Mouse (Mus musculus) liver, adult 10 weeks (tissue): Measurements from ENCODE around the gene Sec11a. TPM values are rescaled to one million over a fixed set of nuclear protein-coding genes. Genes with fewer than 3 reads are reported as not detected.

ENCODE experiments used
- polyA plus RNA-seq: library from polyadenylated mRNA; stranded (reverse); fragments of 350-450 nt; fragmentation: Illumina TruSeq; extraction: RNeasy Lipid Tissue Mini Kit (QIAGEN cat#74804); gene quantifications from one replicate; pipeline ENCODE4 v1.2.3, GENCODE M21; 2014; ENCODE audit warnings: low read depth, low replicate concordance

The Sec11a gene
- polyA plus RNA-seq = 84.2 TPM

DNA sequence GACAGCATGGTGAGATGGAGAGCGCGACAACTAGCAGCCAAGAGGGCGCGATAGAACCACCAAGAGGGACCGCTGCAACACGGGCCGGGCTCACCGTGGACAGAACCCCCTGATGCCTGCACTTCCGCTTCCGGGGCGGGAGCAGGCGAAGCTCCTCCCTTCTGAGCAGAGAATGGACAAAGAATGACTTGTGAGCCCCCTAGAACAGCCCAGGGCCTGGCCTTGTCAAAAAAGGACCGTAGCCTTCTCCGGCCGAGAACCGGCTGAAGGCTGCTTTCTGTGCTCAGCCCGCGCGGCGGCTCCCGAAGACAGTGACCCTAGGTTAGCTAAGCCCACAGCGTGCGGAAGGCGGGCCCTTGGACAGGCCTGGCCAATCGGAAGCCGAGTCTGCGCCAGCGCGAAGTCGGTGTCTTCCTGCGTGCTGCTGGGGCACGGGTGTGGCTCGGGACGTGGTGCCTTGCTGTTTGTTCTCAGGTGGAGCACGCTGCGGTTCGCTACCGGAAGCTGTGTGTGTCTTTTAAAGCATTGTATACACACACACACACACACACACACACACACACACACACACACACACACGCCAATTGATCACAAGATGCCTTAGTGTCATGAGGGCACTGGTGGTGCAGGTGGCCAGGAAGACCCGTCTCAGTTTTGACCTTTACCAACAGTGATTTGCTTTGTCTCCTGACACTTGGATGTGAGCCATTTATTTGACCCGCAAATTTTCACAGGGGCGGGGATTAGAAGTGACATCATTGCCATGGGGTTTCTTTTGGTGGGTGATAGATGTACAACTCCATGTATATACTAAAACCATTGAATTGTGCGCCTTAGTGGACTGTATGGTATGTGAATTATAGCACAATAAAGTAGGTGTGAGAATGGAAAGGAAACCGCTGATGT is at the start of gene Sec11a:
Sec11a (minus strand) TSS at position 336 of the 906 bp plus-strand sequence.

DNA sequence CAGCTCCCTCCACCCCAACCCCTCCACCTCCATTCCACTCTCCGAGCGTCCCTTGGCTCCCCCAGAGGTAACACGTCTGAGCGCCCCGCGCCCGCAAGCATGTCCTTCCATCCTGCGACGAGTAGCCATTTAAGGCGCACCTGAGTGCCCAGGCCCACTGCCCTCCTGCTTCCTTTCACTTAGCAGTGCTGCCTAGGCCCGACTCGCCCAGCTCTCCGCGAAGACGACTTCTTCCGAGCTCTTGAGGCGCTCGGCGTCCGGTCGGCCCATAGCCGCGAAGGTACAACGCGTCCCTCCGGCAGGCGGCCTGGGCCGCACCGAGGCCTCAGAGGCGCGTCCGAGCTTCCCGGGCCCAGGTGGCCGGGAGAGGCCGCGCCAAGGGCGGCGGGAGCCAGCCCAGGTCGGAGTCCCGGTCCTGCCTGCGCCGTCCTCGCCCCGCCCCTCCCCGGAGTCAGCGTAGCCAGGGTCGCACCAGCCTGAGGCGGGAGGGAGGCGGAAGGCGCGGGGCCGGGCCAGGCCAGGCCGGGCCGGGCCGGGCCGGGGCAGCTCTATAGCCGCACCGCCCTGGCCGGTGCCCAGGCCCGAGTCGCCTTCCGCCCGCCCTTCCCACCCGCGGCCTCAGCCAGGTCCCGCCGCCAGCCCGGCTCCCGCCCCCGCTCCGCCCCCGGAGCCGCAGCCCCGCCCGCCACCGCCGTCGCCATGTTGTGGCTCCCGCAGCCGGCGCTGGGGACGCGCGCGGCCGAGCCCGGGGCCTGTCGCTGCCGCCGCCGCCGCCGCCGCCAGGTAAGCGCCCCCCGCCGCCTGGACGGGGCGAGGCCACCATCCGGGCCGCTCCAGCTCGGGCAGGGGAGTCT is 45.6 kb upstream of the Sec11a start, which contains the start of gene Zfp592:
Zfp592 (plus strand) TSS at position 702 of the 854 bp plus-strand sequence.

DNA sequence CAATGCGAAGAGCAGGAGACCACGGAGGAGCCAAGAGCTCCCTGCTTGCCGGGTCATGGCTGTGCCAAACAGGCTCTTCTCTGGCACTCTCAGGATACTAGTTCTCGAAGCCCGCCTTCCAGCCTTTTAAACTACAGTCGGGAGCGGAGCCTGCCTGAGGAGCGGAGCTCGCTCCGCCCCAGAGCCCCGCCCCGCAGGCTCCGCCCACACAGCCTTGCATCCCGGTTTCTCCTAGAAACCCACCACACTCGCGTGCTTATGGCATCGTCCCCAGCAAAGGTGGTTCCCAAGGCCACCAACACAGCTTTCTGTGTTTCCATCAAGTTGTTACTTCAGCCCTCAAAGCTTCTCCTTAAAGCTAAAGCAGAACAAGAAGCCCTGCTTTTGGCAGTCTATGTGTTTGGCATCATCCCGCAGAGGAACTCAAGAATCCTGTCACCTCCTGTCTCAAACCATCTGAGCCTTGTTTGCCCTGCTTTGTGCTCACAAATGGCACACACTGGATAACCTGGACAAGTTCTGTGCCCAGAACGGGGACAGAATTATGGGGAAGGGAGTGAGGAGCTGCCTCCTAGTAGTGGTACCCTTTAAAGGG is 42.6 kb downstream of the Sec11a start, which contains the start of gene Nmb:
Nmb (minus strand) TSS at position 156 of the 595 bp plus-strand sequence.

DNA sequence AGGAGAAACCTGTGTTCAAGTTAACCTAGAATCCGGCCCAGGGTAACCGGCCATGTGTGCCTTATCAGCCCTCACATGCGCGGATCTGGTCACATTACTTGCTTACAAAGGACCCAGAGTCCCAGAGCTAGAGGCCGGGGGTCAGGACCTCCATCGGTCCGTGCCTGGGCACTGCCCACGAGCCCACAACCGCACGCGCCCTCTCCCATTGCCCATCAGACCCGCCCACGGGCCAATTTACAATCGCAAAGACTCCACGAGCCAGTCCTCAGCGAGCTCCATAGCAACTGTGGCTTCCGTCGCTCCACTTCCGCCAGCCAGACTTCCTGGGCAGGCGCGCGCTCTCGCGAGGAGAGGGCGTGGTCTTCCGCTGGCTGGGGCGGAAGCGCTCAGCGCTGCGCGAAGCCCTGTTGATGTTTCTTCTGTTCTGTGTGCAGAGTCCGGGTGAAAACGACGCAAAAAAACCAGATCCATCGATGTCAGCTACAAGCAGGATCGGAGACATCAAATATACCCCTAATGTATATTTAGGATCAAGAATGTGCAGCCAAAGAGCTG is 46.6 kb downstream of the Sec11a start, which contains the start of gene Wdr73:
Wdr73 (minus strand) TSS at position 326 of the 558 bp plus-strand sequence.

DNA sequence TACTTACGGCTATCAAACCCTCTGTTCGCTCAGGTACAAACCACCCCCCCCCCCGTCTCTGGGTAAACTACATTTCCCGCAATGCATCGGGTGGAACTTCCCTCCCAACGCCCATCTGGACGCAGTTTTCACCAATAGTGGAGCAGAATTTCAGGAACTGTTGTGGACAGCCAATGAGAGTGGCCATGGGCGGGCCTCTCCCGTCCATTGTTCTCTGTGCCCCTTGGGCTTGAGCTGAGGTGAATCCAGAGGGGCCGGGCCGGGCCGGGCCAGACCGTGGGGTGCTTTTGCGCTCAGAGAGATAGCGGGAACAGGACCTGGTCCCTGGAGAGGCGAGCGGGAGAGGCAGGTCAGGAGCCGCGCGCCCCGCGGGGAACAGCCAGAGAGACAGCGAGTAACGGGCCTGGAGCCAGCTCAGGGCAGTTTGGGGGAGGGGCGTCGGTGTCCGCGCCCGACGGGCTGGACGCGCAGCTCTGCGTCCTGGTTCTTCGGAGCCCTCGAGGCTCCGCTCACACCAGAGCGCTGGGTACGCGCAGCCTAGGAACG is 86.8 kb downstream of the Sec11a start, which contains the start of gene Zscan2:
Zscan2 (plus strand) TSS at position 192 of the 546 bp plus-strand sequence.

Other genes starting within 250 kb of the Sec11a start
- gene Iqgap1, start 121.8 kb downstream of the Sec11a start, polyA plus RNA-seq = 3.0 TPM
- 0.32 TPM for gene Zscan2, start 86.9 kb downstream of the Sec11a start, polyA plus RNA-seq
- gene Wdr73, start 46.5 kb downstream of the Sec11a start, polyA plus RNA-seq = 13.3 TPM
- gene Nmb, start 42.7 kb downstream of the Sec11a start, polyA plus RNA-seq = not detected
- gene Zfp592, start 45.9 kb upstream of the Sec11a start, polyA plus RNA-seq = 4.2 TPM
- not detected for gene Alpk3, start 109.8 kb upstream of the Sec11a start, polyA plus RNA-seq
- not detected for gene Slc28a1, start 167.0 kb upstream of the Sec11a start, polyA plus RNA-seq